Comparison of ENCODE assay signal across 8 mouse cellular contexts in genomic region chr1:55193316-55193715, GRCm38 (mm10). TPM values are rescaled to one million over a fixed set of nuclear protein-coding genes. Genes with fewer than 3 reads are reported as not detected.
DNase-seq lines count a peak whose midpoint lies in the region; ATAC-seq and TF ChIP-seq lines count a peak whose summit lies in the region.

No protein-coding gene starts in this region.

- H3K27me3 ChIP-seq in intestine, embryonic 15.5 days (replicated peaks): no peaks in the 10 kb centered on the region
- no peaks in the 10 kb centered on the region for H3K27me3 ChIP-seq in lung, embryonic 14.5 days (ENCODE audit: insufficient read depth, low read length)

- H3K4me3 ChIP-seq in intestine, embryonic 15.5 days (replicated peaks): no peak overlapping the region
- H3K4me3 ChIP-seq in lung, embryonic 14.5 days (ENCODE audit: low read depth, low read length): no peak overlapping the region

- WGBS in intestine, embryonic 15.5 days: 39% methylated on average over 2 of the region's 2 CpGs
- WGBS in lung, embryonic 14.5 days: 27% methylated on average over 2 of the region's 2 CpGs

- H3K4me2 ChIP-seq in intestine, embryonic 15.5 days (replicated peaks): no peak overlapping the region
- H3K4me2 ChIP-seq in lung, embryonic 14.5 days: no peak overlapping the region

- peaks cover 18% of the 10 kb centered on the region for H3K4me1 ChIP-seq in intestine, embryonic 15.5 days (replicated peaks)
- peaks cover 6% of the 10 kb centered on the region; the same call in 1 of the 2 replicates for H3K4me1 ChIP-seq in lung, embryonic 14.5 days (ENCODE audit: insufficient read depth)

- no peaks in the 10 kb centered on the region for H3K36me3 ChIP-seq in intestine, embryonic 15.5 days
- no peaks in the 10 kb centered on the region for H3K36me3 ChIP-seq in lung, embryonic 14.5 days (ENCODE audit: insufficient read depth)

- ATAC-seq in intestine, embryonic 15.5 days: peak; percentile 58
- peak; percentile 88 for ATAC-seq in lung, embryonic 14.5 days (ENCODE audit: insufficient read depth)

- H3K27ac ChIP-seq in intestine, embryonic 15.5 days: peak overlapping the region; percentile 48; the same call in 1 of the 2 replicates
- peak overlapping the region; percentile 85 for H3K27ac ChIP-seq in lung, embryonic 14.5 days (ENCODE audit: low read depth)

- H3K9ac ChIP-seq in intestine, embryonic 15.5 days: no peak overlapping the region
- H3K9ac ChIP-seq in lung, embryonic 14.5 days: no peak overlapping the region

- DNase-seq in 3T3-L1 (ENCODE audit: low read depth, low spot score) (peak; percentile 89), adipocyte (ENCODE audit: low spot score) (peak; percentile 46)
- DNase-seq in forelimb bud, embryonic 11.5 days (ENCODE audit: low read depth, low spot score): peak; percentile 73
- DNase-seq in lung, embryonic 14.5 days: peak; percentile 90
- no peak for DNase-seq in thymus, postnatal 10 days (ENCODE audit: low spot score in 2 of 2)
- no peak for DNase-seq in layer of hippocampus, adult 9-11 months
- DNase-seq in layer of hippocampus, adult 11-12 months (ENCODE audit: low spot score): no peak

- TF ChIP-seq CTCF in lung, embryonic 14.5 days (IDR thresholded peaks at IDR 0.05; ENCODE audit: low read depth): no peak

- H3K9me3 ChIP-seq in intestine, embryonic 15.5 days: no peaks in the 10 kb centered on the region
- H3K9me3 ChIP-seq in lung, embryonic 14.5 days (ENCODE audit: low read depth, low read length): no peaks in the 10 kb centered on the region

RNA-seq across cellular contexts. Expression of gene Rftn2, which starts 33.3 kb away (rescaled TPM):
- polyA plus RNA-seq in intestine, embryonic 15.5 days (2015; fragmentation: Nextera tagmentation; extraction: Ambion mirVana): 8.5 and 9.8 TPM in 2 replicates
- polyA plus RNA-seq in lung, embryonic 14.5 days (2014; fragmentation: Nextera tagmentation; extraction: Ambion mirVana): 12.1 and 12.6 TPM in 2 replicates

RNA-seq across cellular contexts. Expression of gene Mars2, which starts 43.7 kb away (rescaled TPM):
- 5.2 and 5.3 TPM in 2 replicates for polyA plus RNA-seq in intestine, embryonic 15.5 days (2015; fragmentation: Nextera tagmentation; extraction: Ambion mirVana)
- polyA plus RNA-seq in lung, embryonic 14.5 days (2014; fragmentation: Nextera tagmentation; extraction: Ambion mirVana): 2.9 and 3.3 TPM in 2 replicates

Comparison
In these comparisons a context has a peak if more than half of its experiments do, and no peak if none do; other contexts are left out.
1. DNase-seq: peak in 3T3-L1 (single experiment), adipocyte (single experiment), forelimb bud, embryonic 11.5 days (single experiment) and lung, embryonic 14.5 days (single experiment); none in thymus, postnatal 10 days (0 of 2), layer of hippocampus, adult 9-11 months (single experiment) and layer of hippocampus, adult 11-12 months (single experiment).